Mouse (Mus musculus) thymus, postnatal 36 days (tissue): Measurements from ENCODE around the gene Olfr1436.
"Not testable (repeated sequence)": the region's sequence is repeated elsewhere in the genome, so short reads cannot be mapped to it uniquely, and the experiment has no call there.

Source experiments
- DNase-seq, 2 experiments: peaks; one replicate each; pipeline ENCODE4 v3.0.0; 2022; ENCODE audit warnings: mixed read lengths in 2 of 2

Gene Olfr1436

DNA sequence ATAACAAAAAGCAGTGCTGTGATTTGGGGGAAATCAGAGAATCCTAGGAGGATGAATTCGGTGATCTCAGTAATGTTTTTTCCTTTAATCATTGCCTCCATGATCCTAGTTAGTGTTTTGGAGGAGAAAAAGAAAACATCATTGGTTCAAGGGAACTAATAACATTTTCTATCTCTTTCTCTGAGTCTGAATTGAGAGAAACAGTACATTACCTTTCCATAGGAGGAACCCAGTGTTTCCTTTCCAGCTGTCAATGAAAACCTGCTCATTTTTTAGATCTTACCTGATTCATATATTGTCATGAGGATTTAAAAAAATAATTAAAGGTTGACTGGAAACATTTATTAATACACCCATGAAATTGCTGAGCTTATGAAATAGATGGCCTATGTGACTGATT lies at the start of gene Olfr1436:
Gene Olfr1436, minus strand, starts transcription at position 101 of the 400 bp plus-strand sequence.
- DNase-seq, result not testable (repeated sequence)

DNA sequence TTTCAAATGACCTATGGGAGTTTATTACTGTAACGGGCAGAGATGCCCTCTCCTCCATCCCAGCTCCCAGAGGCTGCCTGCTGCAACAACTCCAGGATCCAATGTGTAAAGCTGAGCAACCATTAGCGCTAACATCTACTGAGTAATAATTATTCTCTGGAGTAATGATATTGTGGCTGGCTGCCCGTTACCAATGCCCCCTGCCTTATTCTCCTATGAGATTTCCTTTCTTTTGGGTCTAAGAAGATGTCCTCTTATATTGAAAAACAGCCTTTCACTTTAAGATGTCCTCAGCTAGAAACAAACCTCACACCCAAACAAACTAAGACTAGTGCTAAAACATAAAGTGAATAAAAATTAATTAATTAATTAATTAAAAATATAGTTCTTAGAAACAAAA lies 36.9 kb upstream of the Olfr1436 start, which contains the start of gene Olfr1438-ps1:
Gene Olfr1438-ps1, minus strand, starts transcription at position 101 of the 400 bp plus-strand sequence.
- DNase-seq, result no peak

DNA sequence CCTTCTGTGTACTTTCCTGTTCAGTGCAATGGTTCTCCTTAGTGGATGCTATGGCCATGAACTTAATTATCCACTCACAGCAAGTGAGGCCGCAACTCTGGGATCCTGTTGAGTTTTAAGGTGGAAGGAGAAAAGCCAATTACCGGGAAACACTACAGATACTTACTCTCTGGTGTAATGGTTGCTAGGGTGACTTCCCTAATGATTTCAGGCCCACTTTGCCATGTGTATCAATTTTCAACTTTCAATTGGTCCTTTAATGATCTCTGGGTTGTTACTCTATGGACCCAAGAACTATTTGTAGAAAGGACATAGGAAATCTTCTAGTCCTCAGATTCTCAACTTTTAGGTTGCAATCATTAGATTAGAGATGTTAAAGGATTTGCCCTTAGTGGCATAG lies 26.1 kb upstream of the Olfr1436 start, which contains the start of gene Olfr1437:
Gene Olfr1437, minus strand, starts transcription at position 101 of the 400 bp plus-strand sequence.
- DNase-seq, result no peak

DNA sequence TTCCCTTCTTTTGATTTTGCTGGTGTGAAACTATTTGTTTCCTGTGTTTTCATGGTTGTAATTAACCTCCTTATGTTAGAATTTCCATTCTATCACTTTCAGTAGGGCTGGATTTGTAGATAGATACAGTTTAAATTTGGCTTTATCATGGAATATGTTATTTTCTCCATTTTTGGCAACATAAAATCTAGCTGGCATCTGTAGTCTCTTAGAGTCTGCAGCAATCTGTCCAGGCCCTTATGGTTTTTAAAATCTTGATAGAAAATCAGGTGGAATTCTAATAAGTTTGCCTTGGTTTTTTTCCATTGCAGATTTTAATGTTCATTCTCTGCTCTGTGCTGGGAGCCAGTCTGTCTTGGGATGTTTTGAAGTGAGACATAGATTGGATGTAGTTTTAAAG lies 6.0 kb downstream of the Olfr1436 start:
- no peak for DNase-seq

DNA sequence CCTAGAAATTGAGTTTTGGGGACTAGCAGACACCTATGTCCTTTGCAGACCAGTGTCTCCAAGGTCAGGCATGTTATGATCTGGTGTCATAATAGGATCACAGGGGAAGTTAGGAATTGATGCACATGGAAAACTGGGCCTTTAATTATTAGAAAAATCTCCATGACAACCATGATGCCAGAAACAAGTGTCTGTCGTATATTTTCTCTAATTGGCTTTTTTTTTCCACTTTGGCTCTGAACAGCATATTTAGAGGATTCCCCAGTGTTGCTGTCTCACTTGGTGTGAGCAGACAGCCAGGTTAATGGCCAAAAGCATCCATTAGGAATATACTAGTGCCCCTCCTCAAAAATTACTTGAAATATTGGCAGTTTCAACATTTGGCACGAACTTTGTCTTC lies 19.4 kb downstream of the Olfr1436 start, which contains the start of gene Olfr1434:
Gene Olfr1434, plus strand, starts transcription at position 301 of the 400 bp plus-strand sequence.
- DNase-seq, result no peak

DNA sequence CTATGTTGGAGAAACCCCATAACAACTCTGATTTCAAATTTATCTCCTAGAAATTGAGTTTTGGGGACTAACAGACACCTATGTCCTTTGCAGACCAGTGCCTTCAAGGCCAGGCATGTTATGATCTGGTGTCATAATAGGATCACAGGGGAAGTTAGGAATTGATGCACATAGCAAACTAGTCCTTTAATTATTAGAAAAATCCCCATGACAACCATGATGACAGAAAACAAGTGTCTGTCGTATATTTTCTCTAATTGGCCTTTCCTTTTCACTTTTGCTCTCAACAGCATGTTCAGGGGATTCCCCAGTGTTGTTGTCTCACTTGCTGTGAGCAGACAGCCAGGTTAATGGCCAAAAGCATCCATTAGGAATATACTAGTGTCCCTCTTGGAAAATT lies 38.2 kb downstream of the Olfr1436 start, which contains the start of gene Olfr235:
Gene Olfr235, plus strand, starts transcription at position 301 of the 400 bp plus-strand sequence.
- no peak for DNase-seq
